Mouse (Mus musculus): ENCODE results near the gene Fbxo46. TPM values are rescaled to one million over a fixed set of nuclear protein-coding genes. Genes with fewer than 3 reads are reported as not detected.
A peak's percentile ranks its signal among the peaks of the same experiment; 100 is the strongest.
"Not testable (repeated sequence)": the region's sequence is repeated elsewhere in the genome, so short reads cannot be mapped to it uniquely, and the experiment has no call there.

The Fbxo46 gene
- polyA plus RNA-seq (2012; fragmentation: generic; extraction: Trizol) = 6.2 TPM

- TF ChIP-seq CEBPB (IDR thresholded peaks at IDR 0.05; ENCODE audit: insufficient read depth, poor library complexity, severe bottlenecking) (no peak), E2F4 (IDR thresholded peaks at IDR 0.05; ENCODE audit: insufficient read depth) (no peak), MYOG (IDR thresholded peaks at IDR 0.05; ENCODE audit: control insufficient read depth in 1 of 3, insufficient read depth in 1 of 3, insufficient read length in 2 of 3, low read depth in 2 of 3) (no peak), TCF3 (IDR thresholded peaks at IDR 0.05; ENCODE audit: insufficient read length, low read depth) (no peak), TCF12 (IDR thresholded peaks at IDR 0.05; ENCODE audit: insufficient read depth, poor library complexity, severe bottlenecking) (no peak), MYOD1 (IDR thresholded peaks at IDR 0.05; ENCODE audit: control insufficient read depth in 1 of 3, insufficient read length in 2 of 3, low read depth in 2 of 3) (no peak), REST (IDR thresholded peaks at IDR 0.05; ENCODE audit: insufficient read depth, insufficient read length) (no peak), POLR2AphosphoS2 (IDR thresholded peaks at IDR 0.05; ENCODE audit: insufficient read length, low read depth) (peak; percentile 55), POLR2A (IDR thresholded peaks at IDR 0.05; ENCODE audit: insufficient read length, low read depth) (peak; percentile 75), SRF (IDR thresholded peaks at IDR 0.05; ENCODE audit: control insufficient read depth, insufficient read length, low read depth) (no peak), USF1 (IDR thresholded peaks at IDR 0.05; ENCODE audit: low read depth) (no peak), MAX (IDR thresholded peaks at IDR 0.05; ENCODE audit: low read depth) (no peak)
- Histone ChIP-seq H3K79me2 (ENCODE audit: control insufficient read depth, insufficient read depth) (peaks cover 26% of the 10 kb centered on the region), H3ac (ENCODE audit: control insufficient read depth, insufficient read length) (peak within 1 kb of the TSS; percentile 25), H3K4me3 (peak within 1 kb of the TSS; percentile 75), H3K27me3 (ENCODE audit: control insufficient read depth, insufficient read depth, insufficient read length) (no peaks in the 10 kb centered on the region), H3K36me3 (ENCODE audit: control insufficient read depth, insufficient read depth) (no peaks in the 10 kb centered on the region), H3K4me2 (ENCODE audit: low read depth) (peak within 1 kb of the TSS; percentile 80)
Observed at GRCm38 (mm10) chr7:19119631-19120429, at the start of gene Fbxo46. Gene Fbxo46 (plus strand): TSS chr7:19119859.

- H3K4me2 ChIP-seq (ENCODE audit: low read depth); H3K79me2 ChIP-seq (ENCODE audit: control insufficient read depth, insufficient read depth); H3K27me3 ChIP-seq (ENCODE audit: control insufficient read depth, insufficient read depth, insufficient read length); H3K36me3 ChIP-seq (ENCODE audit: control insufficient read depth, insufficient read depth); H3K4me3 ChIP-seq; H3ac ChIP-seq (ENCODE audit: control insufficient read depth, insufficient read length): not testable (repeated sequence)
Observed at GRCm38 (mm10) chr7:19071024-19071423, 48.6 kb upstream of the Fbxo46 start.

GRCm38 (mm10) chr7:19073504-19073903 is 46.2 kb upstream of the Fbxo46 start:
- Histone ChIP-seq H3K79me2 (ENCODE audit: control insufficient read depth, insufficient read depth) (peaks cover 26% of the 10 kb centered on the region), H3K27me3 (ENCODE audit: control insufficient read depth, insufficient read depth, insufficient read length) (no peaks in the 10 kb centered on the region), H3K4me2 (ENCODE audit: low read depth) (no peak overlapping the region)

DNA sequence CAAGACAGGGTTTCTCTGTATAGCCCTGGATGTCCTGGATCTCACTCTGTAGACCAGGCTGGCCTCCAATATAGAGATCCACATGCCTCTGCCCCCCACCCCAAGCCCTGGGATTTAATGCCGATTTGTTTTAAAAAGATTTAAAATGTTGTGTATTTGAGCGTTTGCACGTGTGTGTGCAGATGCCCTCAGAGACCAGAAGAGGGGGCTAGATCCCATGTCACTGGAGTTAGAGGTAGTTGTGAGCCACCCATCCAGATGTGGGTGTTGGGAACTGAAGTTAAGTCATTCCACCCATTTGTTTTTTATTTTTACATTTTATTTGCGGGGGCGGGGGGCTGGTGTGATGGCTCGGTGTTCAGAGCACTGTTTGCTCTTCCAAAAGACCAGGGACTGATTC is 45.2 kb upstream of the Fbxo46 start:
- no peaks in the 10 kb centered on the region for H3K27me3 ChIP-seq (ENCODE audit: control insufficient read depth, insufficient read depth, insufficient read length)
- H3K4me3 ChIP-seq = no peak overlapping the region
- H3ac ChIP-seq (ENCODE audit: control insufficient read depth, insufficient read length) = no peak overlapping the region
- TF ChIP-seq MAX (IDR thresholded peaks at IDR 0.05; ENCODE audit: low read depth) (no peak), TCF3 (IDR thresholded peaks at IDR 0.05; ENCODE audit: insufficient read length, low read depth) (no peak), POLR2A (IDR thresholded peaks at IDR 0.05; ENCODE audit: insufficient read length, low read depth) (no peak), REST (IDR thresholded peaks at IDR 0.05; ENCODE audit: insufficient read depth, insufficient read length) (no peak), MYOD1 (IDR thresholded peaks at IDR 0.05; ENCODE audit: control insufficient read depth in 1 of 3, insufficient read length in 2 of 3, low read depth in 2 of 3) (no peak), POLR2AphosphoS2 (IDR thresholded peaks at IDR 0.05; ENCODE audit: insufficient read length, low read depth) (no peak), MYOG (IDR thresholded peaks at IDR 0.05; ENCODE audit: control insufficient read depth in 1 of 3, insufficient read depth in 1 of 3, insufficient read length in 2 of 3, low read depth in 2 of 3) (no peak), E2F4 (IDR thresholded peaks at IDR 0.05; ENCODE audit: insufficient read depth) (no peak), USF1 (IDR thresholded peaks at IDR 0.05; ENCODE audit: low read depth) (no peak), TCF12 (IDR thresholded peaks at IDR 0.05; ENCODE audit: insufficient read depth, poor library complexity, severe bottlenecking) (no peak), SRF (IDR thresholded peaks at IDR 0.05; ENCODE audit: control insufficient read depth, insufficient read length, low read depth) (no peak), CEBPB (IDR thresholded peaks at IDR 0.05; ENCODE audit: insufficient read depth, poor library complexity, severe bottlenecking) (no peak)
- no peak overlapping the region for H3K4me2 ChIP-seq (ENCODE audit: low read depth)
- no peaks in the 10 kb centered on the region for H3K36me3 ChIP-seq (ENCODE audit: control insufficient read depth, insufficient read depth)
- peaks cover 31% of the 10 kb centered on the region for H3K79me2 ChIP-seq (ENCODE audit: control insufficient read depth, insufficient read depth)

More at GRCm38 (mm10) chr7:19073504-19073903, 46.2 kb upstream of the Fbxo46 start:
- H3ac ChIP-seq (ENCODE audit: control insufficient read depth, insufficient read length) = no peak overlapping the region
- H3K36me3 ChIP-seq (ENCODE audit: control insufficient read depth, insufficient read depth) = no peaks in the 10 kb centered on the region
- TF ChIP-seq TCF12 (IDR thresholded peaks at IDR 0.05; ENCODE audit: insufficient read depth, poor library complexity, severe bottlenecking) (no peak), MYOG (IDR thresholded peaks at IDR 0.05; ENCODE audit: control insufficient read depth in 1 of 3, insufficient read depth in 1 of 3, insufficient read length in 2 of 3, low read depth in 2 of 3) (no peak), CEBPB (IDR thresholded peaks at IDR 0.05; ENCODE audit: insufficient read depth, poor library complexity, severe bottlenecking) (no peak), POLR2AphosphoS2 (IDR thresholded peaks at IDR 0.05; ENCODE audit: insufficient read length, low read depth) (no peak), TCF3 (IDR thresholded peaks at IDR 0.05; ENCODE audit: insufficient read length, low read depth) (no peak), MAX (IDR thresholded peaks at IDR 0.05; ENCODE audit: low read depth) (no peak), REST (IDR thresholded peaks at IDR 0.05; ENCODE audit: insufficient read depth, insufficient read length) (no peak), POLR2A (IDR thresholded peaks at IDR 0.05; ENCODE audit: insufficient read length, low read depth) (no peak), SRF (IDR thresholded peaks at IDR 0.05; ENCODE audit: control insufficient read depth, insufficient read length, low read depth) (no peak), MYOD1 (IDR thresholded peaks at IDR 0.05; ENCODE audit: control insufficient read depth in 1 of 3, insufficient read length in 2 of 3, low read depth in 2 of 3) (no peak), E2F4 (IDR thresholded peaks at IDR 0.05; ENCODE audit: insufficient read depth) (no peak), USF1 (IDR thresholded peaks at IDR 0.05; ENCODE audit: low read depth) (no peak)
- no peak overlapping the region for H3K4me3 ChIP-seq

Data from myocyte (in vitro differentiated cells).